Mouse (Mus musculus) limb, embryonic 14.5 days (tissue): ENCODE measurements around the gene Cdkn2a. TPM values are rescaled to one million over a fixed set of nuclear protein-coding genes. Genes with fewer than 3 reads are reported as not detected.

ENCODE experiments used
- ATAC-seq: fragments of 200-750 bp; cut with Nextera tagmentation; 2 replicates; pipeline ENCODE4 v1.8.0; 2017; ENCODE audit warnings: low read depth, moderate number of reproducible peaks, moderate TSS enrichment; ENCODE audit not compliant: low FRiP score
- DNase-seq: peaks from one replicate; pipeline ENCODE4 v3.0.0-alpha.2; 2015; ENCODE audit warnings: low spot score
- H3K27ac ChIP-seq: fragments of 300-500 bp; sonication (generic); replicated peaks from 2 replicates; pipeline ENCODE4 v1.5.1; 2014; ENCODE audit warnings: low read depth, mild to moderate bottlenecking, low read length, moderate library complexity, mixed read lengths
- H3K27me3 ChIP-seq: fragments of 300-500 bp; sonication (generic); 2 replicates; pipeline ENCODE4 v1.6.1; 2014; ENCODE audit warnings: low read length, mixed read lengths; ENCODE audit not compliant: control insufficient read depth, insufficient read depth
- H3K36me3 ChIP-seq: fragments of 300-500 bp; sonication (generic); 2 replicates; pipeline ENCODE4 v1.6.1; 2014; ENCODE audit warnings: mild to moderate bottlenecking, low read length, moderate library complexity, mixed read lengths; ENCODE audit not compliant: control insufficient read depth, insufficient read depth
- H3K4me1 ChIP-seq: fragments of 300-500 bp; sonication (generic); 2 replicates; pipeline ENCODE4 v1.6.1; 2014; ENCODE audit warnings: antibody characterized with exemption, low read length, mixed read lengths; ENCODE audit not compliant: control insufficient read depth, insufficient read depth
- H3K4me2 ChIP-seq: fragments of 300-500 bp; sonication (generic); replicated peaks from 2 replicates; pipeline ENCODE4 v1.6.1; 2014; ENCODE audit warnings: low read depth, mild to moderate bottlenecking, low read length, moderate library complexity; ENCODE audit not compliant: severe bottlenecking
- H3K4me3 ChIP-seq: fragments of 300-500 bp; sonication (generic); replicated peaks from 2 replicates; pipeline ENCODE4 v1.5.1; 2014; ENCODE audit warnings: low read length
- H3K9ac ChIP-seq: fragments of 300-500 bp; sonication (generic); 2 replicates; pipeline ENCODE4 v1.6.1; 2014; ENCODE audit warnings: mild to moderate bottlenecking, low read depth, low read length, moderate library complexity; ENCODE audit not compliant: severe bottlenecking
- H3K9me3 ChIP-seq: fragments of 300-500 bp; sonication (generic); 2 replicates; pipeline ENCODE4 v1.6.1; 2016; ENCODE audit warnings: low read length; ENCODE audit not compliant: control insufficient read depth
- POLR2A ChIP-seq: fragments of 200-500 bp; IDR thresholded peaks from 2 replicates; pipeline ENCODE4 v1.8.0; 2012; ENCODE audit warnings: inconsistent platforms, mild to moderate bottlenecking, moderate library complexity, borderline replicate concordance; ENCODE audit not compliant: insufficient read depth, insufficient read length; ENCODE audit errors: extremely low read depth
- WGBS: fragments of 180-500 bp; shearing (Covaris S2); extraction: QIAGEN DNeasy Blood & Tissue Kit; methylation state at CpG from one replicate; pipeline ENCODE4 v1.1.7; 2014; 5-methylcytosine and 5-hydroxymethylcytosine counted together
- polyA plus RNA-seq, 2 experiments: library from polyadenylated mRNA; depleted of rRNA in 1 of 2; stranded (reverse) in 1 of 2; unstranded in 1 of 2; fragments of >200 nt; fragmentation: Nextera tagmentation in 1 of 2; extraction: Ambion mirVana in 1 of 2; gene quantifications; 2 replicates each; pipeline versions ENCODE4 v1.2.1 to v1.2.3; 2012 to 2014

The Cdkn2a gene
- polyA plus RNA-seq (2012; rRNA removed) (0.47 TPM in 2 replicates), polyA plus RNA-seq (2014; fragmentation: Nextera tagmentation; extraction: Ambion mirVana) (not detected in 2 replicates)

DNA sequence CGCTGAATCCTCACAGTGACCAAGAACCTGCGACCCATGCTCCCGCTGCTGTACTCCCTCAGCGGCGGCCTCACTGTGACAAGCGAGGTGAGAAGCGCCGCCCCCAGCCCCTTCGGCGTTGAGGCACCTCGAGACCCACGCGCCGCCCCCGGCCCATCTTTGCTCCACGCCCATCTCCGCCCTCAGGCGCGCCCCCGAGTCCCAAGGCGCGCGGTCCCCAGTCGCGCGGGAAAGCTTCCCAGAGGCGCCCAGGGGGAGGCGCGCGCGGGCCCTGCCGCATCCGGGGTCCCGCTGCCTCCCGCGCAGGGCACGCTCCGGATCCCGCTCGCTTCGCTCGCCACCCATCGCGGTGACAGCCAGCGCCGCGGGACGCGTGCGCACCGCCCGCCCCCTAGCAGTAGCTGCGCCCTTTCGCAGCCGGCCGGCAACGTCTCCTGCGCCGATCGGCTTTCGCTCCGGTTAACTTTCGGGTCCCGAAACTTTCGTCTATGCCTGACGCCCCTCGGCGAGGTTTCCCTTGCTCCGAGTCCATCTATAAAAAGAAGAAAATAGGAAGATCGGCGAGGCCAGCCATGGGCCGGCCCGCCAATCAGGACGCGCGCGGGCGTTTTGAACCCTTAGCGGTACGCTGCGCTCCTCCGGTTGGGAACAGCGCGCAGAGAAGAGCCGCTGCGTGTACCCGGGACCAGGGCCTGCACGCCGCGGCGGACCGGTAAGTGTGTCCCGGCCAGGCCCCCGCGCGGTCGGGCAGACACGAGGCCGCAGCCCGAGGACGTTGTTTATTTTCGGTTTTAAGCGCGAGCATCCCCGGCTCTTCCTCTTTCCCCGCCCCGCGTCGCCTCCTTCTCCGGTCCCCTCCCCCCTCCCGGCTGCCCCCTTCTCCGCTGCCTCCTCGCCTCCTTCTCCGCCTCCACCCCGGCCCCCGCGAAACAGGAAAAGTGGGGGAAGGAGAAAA lies at the start of gene Cdkn2a:
Cdkn2a (minus strand) TSS at position 168 of the 955 bp plus-strand sequence.
- Histone ChIP-seq H3K9me3 (no peaks in the 10 kb centered on the region), H3K4me3 (peak within 1 kb of the TSS; percentile 59), H3K27me3 (peaks cover 88% of the 10 kb centered on the region), H3K27ac (no peak within 1 kb of the TSS), H3K4me1 (0 out of 2 replicates have a peak, but pooled peaks cover 7% of the 10 kb centered on the region), H3K36me3 (no peaks in the 10 kb centered on the region), H3K9ac (peak within 1 kb of the TSS; percentile 47), H3K4me2 (peak within 1 kb of the TSS; percentile 94)
- ATAC-seq: peak; percentile 82
- no peak for TF ChIP-seq POLR2A
- 1% methylated on average over 88 of the region's 117 CpGs for WGBS
- peak; percentile 44 for DNase-seq

DNA sequence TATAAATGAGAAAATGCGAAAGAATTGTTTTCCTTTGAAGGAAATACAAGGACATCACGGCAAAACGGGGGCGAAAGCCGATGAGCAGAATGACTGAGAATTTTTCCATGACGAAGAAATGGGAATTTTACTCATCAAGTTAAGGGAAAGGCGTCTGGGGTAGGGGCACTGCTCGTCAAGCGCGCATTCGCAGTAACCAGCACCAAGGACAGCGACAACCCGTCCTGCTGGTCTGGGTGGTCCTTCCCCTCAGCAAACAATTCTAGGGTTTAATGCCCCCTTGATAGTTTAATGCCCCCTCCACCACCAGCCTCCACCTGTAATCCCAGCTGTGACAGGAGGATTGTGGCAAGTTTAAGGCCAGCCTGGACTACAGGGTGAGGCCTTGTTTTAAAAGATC lies 19.0 kb upstream of the Cdkn2a start:
- ATAC-seq: no peak
- 12% methylated on average over 13 of the region's 13 CpGs for WGBS
- Histone ChIP-seq H3K27ac (no peak overlapping the region), H3K9me3 (no peaks in the 10 kb centered on the region), H3K36me3 (no peaks in the 10 kb centered on the region), H3K4me1 (no peaks in the 10 kb centered on the region), H3K4me2 (no peak overlapping the region), H3K4me3 (no peak overlapping the region), H3K9ac (no peak overlapping the region), H3K27me3 (peaks cover 51% of the 10 kb centered on the region)
- no peak for TF ChIP-seq POLR2A
- DNase-seq: peak; percentile 70

- peaks cover 78% of the 10 kb centered on the region for H3K27me3 ChIP-seq
- H3K27ac ChIP-seq: no peak within 1 kb of the TSS
- no peaks in the 10 kb centered on the region for H3K4me1 ChIP-seq
- peak within 1 kb of the TSS; percentile 87 for H3K4me2 ChIP-seq
- DNase-seq: peak; percentile 61
- no peaks in the 10 kb centered on the region for H3K36me3 ChIP-seq
- WGBS: under 1% methylated on average over 42 of the region's 61 CpGs
- no peak for TF ChIP-seq POLR2A
- H3K4me3 ChIP-seq: peak within 1 kb of the TSS; percentile 46
- no peak within 1 kb of the TSS for H3K9ac ChIP-seq
- no peaks in the 10 kb centered on the region for H3K9me3 ChIP-seq
- peak; percentile 81 for ATAC-seq
Measured at GRCm38 (mm10) chr4:89310491-89311254, 16.2 kb upstream of the Cdkn2a start, which contains the start of gene Cdkn2b. Gene Cdkn2b, minus strand, starts transcription at chr4:89311039.

DNA sequence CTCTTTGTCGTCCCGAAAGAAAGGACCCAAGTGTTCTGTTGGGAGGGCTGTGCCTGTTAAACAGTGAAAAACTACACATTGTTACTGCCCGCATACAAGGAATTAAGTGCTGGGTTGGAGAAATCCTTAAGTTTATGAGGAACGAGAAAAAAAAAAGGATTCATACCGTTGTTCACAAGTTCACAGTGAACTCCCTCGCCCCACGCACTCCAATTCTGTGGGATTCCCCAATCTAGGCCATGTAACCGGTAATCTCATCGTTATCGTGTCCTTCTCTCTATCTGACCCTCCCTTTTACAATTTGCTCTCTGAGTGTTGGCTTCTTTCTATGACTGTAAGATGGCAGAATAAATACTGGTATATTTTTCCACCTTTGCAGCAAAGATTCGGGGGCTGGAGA lies 15.5 kb upstream of the Cdkn2a start:
- Histone ChIP-seq H3K27me3 (peaks cover 83% of the 10 kb centered on the region), H3K27ac (no peak overlapping the region), H3K4me3 (peak overlapping the region; percentile 46), H3K4me2 (peak overlapping the region; percentile 87), H3K9ac (no peak overlapping the region), H3K36me3 (no peaks in the 10 kb centered on the region), H3K4me1 (no peaks in the 10 kb centered on the region), H3K9me3 (no peaks in the 10 kb centered on the region)
- ATAC-seq: no peak
- no peak for TF ChIP-seq POLR2A
- WGBS: under 1% methylated on average over 11 of the region's 11 CpGs
- DNase-seq: no peak

DNA sequence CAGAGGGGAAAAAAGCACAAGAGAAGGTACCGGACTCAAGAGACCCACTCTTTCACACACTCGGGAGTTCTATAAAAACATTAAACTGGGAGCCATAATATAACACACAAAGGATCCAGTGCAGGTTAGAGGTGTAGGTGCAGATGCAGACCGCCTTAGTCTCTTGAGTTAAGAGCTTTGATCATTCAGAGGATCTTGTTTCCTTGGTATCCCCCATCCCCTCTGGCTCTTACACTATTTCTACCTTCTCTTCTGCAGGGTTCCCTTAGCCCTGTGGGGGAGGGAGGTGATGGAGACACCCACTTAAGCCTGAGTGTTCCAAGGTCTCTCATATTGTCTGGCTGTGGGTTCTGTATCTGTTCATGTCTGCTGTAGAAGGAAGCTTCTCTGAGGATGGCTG lies 13.5 kb upstream of the Cdkn2a start:
- WGBS: 2% methylated on average over 3 of the region's 3 CpGs
- peaks cover 96% of the 10 kb centered on the region for H3K27me3 ChIP-seq
- ATAC-seq (no peak), DNase-seq (no peak)
- H3K36me3 ChIP-seq: no peaks in the 10 kb centered on the region
- H3K9ac ChIP-seq: no peak overlapping the region
- H3K9me3 ChIP-seq: no peaks in the 10 kb centered on the region
- TF ChIP-seq POLR2A: no peak
- H3K4me1 ChIP-seq: no peaks in the 10 kb centered on the region
- H3K4me2 ChIP-seq: no peak overlapping the region
- H3K27ac ChIP-seq: no peak overlapping the region
- H3K4me3 ChIP-seq: no peak overlapping the region
